Mouse (Mus musculus) limb, embryonic 14.5 days (tissue): ENCODE data around the gene Hoxa13. TPM values are rescaled to one million over a fixed set of nuclear protein-coding genes. Genes with fewer than 3 reads are reported as not detected.

Experiments
- ATAC-seq: fragments of 200-750 bp; cut with Nextera tagmentation; 2 replicates; pipeline ENCODE4 v1.8.0; 2017; ENCODE audit warnings: low read depth, moderate number of reproducible peaks, moderate TSS enrichment; ENCODE audit not compliant: low FRiP score
- DNase-seq: peaks from one replicate; pipeline ENCODE4 v3.0.0-alpha.2; 2015; ENCODE audit warnings: low spot score
- H3K27ac ChIP-seq: fragments of 300-500 bp; sonication (generic); replicated peaks from 2 replicates; pipeline ENCODE4 v1.5.1; 2014; ENCODE audit warnings: low read depth, mild to moderate bottlenecking, low read length, moderate library complexity, mixed read lengths
- H3K27me3 ChIP-seq: fragments of 300-500 bp; sonication (generic); 2 replicates; pipeline ENCODE4 v1.6.1; 2014; ENCODE audit warnings: low read length, mixed read lengths; ENCODE audit not compliant: control insufficient read depth, insufficient read depth
- H3K36me3 ChIP-seq: fragments of 300-500 bp; sonication (generic); 2 replicates; pipeline ENCODE4 v1.6.1; 2014; ENCODE audit warnings: mild to moderate bottlenecking, low read length, moderate library complexity, mixed read lengths; ENCODE audit not compliant: control insufficient read depth, insufficient read depth
- H3K4me1 ChIP-seq: fragments of 300-500 bp; sonication (generic); 2 replicates; pipeline ENCODE4 v1.6.1; 2014; ENCODE audit warnings: antibody characterized with exemption, low read length, mixed read lengths; ENCODE audit not compliant: control insufficient read depth, insufficient read depth
- H3K4me2 ChIP-seq: fragments of 300-500 bp; sonication (generic); replicated peaks from 2 replicates; pipeline ENCODE4 v1.6.1; 2014; ENCODE audit warnings: low read depth, mild to moderate bottlenecking, low read length, moderate library complexity; ENCODE audit not compliant: severe bottlenecking
- H3K4me3 ChIP-seq: fragments of 300-500 bp; sonication (generic); replicated peaks from 2 replicates; pipeline ENCODE4 v1.5.1; 2014; ENCODE audit warnings: low read length
- H3K9ac ChIP-seq: fragments of 300-500 bp; sonication (generic); 2 replicates; pipeline ENCODE4 v1.6.1; 2014; ENCODE audit warnings: mild to moderate bottlenecking, low read depth, low read length, moderate library complexity; ENCODE audit not compliant: severe bottlenecking
- H3K9me3 ChIP-seq: fragments of 300-500 bp; sonication (generic); 2 replicates; pipeline ENCODE4 v1.6.1; 2016; ENCODE audit warnings: low read length; ENCODE audit not compliant: control insufficient read depth
- POLR2A ChIP-seq: fragments of 200-500 bp; IDR thresholded peaks from 2 replicates; pipeline ENCODE4 v1.8.0; 2012; ENCODE audit warnings: inconsistent platforms, mild to moderate bottlenecking, moderate library complexity, borderline replicate concordance; ENCODE audit not compliant: insufficient read depth, insufficient read length; ENCODE audit errors: extremely low read depth
- WGBS: fragments of 180-500 bp; shearing (Covaris S2); extraction: QIAGEN DNeasy Blood & Tissue Kit; methylation state at CpG from one replicate; pipeline ENCODE4 v1.1.7; 2014; 5-methylcytosine and 5-hydroxymethylcytosine counted together
- polyA plus RNA-seq, 2 experiments: library from polyadenylated mRNA; depleted of rRNA in 1 of 2; stranded (reverse) in 1 of 2; unstranded in 1 of 2; fragments of >200 nt; fragmentation: Nextera tagmentation in 1 of 2; extraction: Ambion mirVana in 1 of 2; gene quantifications; 2 replicates each; pipeline versions ENCODE4 v1.2.1 to v1.2.3; 2012 to 2014

Gene Hoxa13
- polyA plus RNA-seq, 2 experiments = 16.0 to 26.0 TPM

GRCm38 (mm10) chr6:52234428-52235140 lies 26.1 kb downstream of the Hoxa13 start:
- peak; percentile 72 for ATAC-seq
- no peaks in the 10 kb centered on the region for H3K9me3 ChIP-seq
- H3K36me3 ChIP-seq = peaks cover 48% of the 10 kb centered on the region
- peak; percentile 95 for DNase-seq
- 2% methylated on average over 41 of the region's 68 CpGs for WGBS
- no peaks in the 10 kb centered on the region for H3K27me3 ChIP-seq
- peak overlapping the region; percentile 99 for H3K27ac ChIP-seq
- peaks cover 18% of the 10 kb centered on the region for H3K4me1 ChIP-seq
- H3K4me3 ChIP-seq = peak overlapping the region; percentile 90
- H3K9ac ChIP-seq = peak overlapping the region; percentile 100
- H3K4me2 ChIP-seq = peak overlapping the region; percentile 96
- TF ChIP-seq POLR2A = no peak

- WGBS = under 1% methylated on average over 50 of the region's 70 CpGs
- Histone ChIP-seq H3K27ac (peak overlapping the region; percentile 99), H3K4me3 (peak overlapping the region; percentile 90), H3K27me3 (no peaks in the 10 kb centered on the region), H3K4me1 (peaks cover 18% of the 10 kb centered on the region), H3K9ac (peak overlapping the region; percentile 100), H3K36me3 (peaks cover 56% of the 10 kb centered on the region), H3K4me2 (peak overlapping the region; percentile 96), H3K9me3 (no peaks in the 10 kb centered on the region)
- peak; percentile 25; the same call in 1 of the 2 replicates for ATAC-seq
- TF ChIP-seq POLR2A = no peak
- no peak for DNase-seq
Measured at GRCm38 (mm10) chr6:52233546-52234427, 26.9 kb downstream of the Hoxa13 start.

- DNase-seq (peak; percentile 82), ATAC-seq (no peak)
- Histone ChIP-seq H3K9ac (peak overlapping the region; percentile 100), H3K27me3 (no peaks in the 10 kb centered on the region), H3K4me1 (peaks cover 21% of the 10 kb centered on the region), H3K27ac (peak overlapping the region; percentile 99), H3K9me3 (no peaks in the 10 kb centered on the region), H3K4me2 (peak overlapping the region; percentile 96), H3K4me3 (peak overlapping the region; percentile 90), H3K36me3 (peaks cover 60% of the 10 kb centered on the region)
- no peak for TF ChIP-seq POLR2A
- under 1% methylated on average over 23 of the region's 23 CpGs for WGBS
Measured at GRCm38 (mm10) chr6:52232984-52233545, 27.6 kb downstream of the Hoxa13 start.

- peak overlapping the region; percentile 96 for H3K4me2 ChIP-seq
- no peak for ATAC-seq
- peak overlapping the region; percentile 90 for H3K4me3 ChIP-seq
Measured at GRCm38 (mm10) chr6:52232568-52232965, 28.1 kb downstream of the Hoxa13 start.

GRCm38 (mm10) chr6:52231885-52232567 lies 28.7 kb downstream of the Hoxa13 start:
- ATAC-seq (no peak), DNase-seq (peak; percentile 29)
- Histone ChIP-seq H3K27ac (peak overlapping the region; percentile 99), H3K36me3 (peaks cover 60% of the 10 kb centered on the region), H3K4me3 (peak overlapping the region; percentile 90), H3K9ac (peak overlapping the region; percentile 100), H3K9me3 (no peaks in the 10 kb centered on the region), H3K4me1 (peaks cover 28% of the 10 kb centered on the region), H3K27me3 (no peaks in the 10 kb centered on the region), H3K4me2 (peak overlapping the region; percentile 96)
- no peak for TF ChIP-seq POLR2A
- WGBS = under 1% methylated on average over 18 of the region's 18 CpGs

More at GRCm38 (mm10) chr6:52232568-52232965, 28.1 kb downstream of the Hoxa13 start:
- H3K9me3 ChIP-seq = no peaks in the 10 kb centered on the region
- H3K27ac ChIP-seq = peak overlapping the region; percentile 99
- peak overlapping the region; percentile 100 for H3K9ac ChIP-seq
- under 1% methylated on average over 18 of the region's 18 CpGs for WGBS
- peaks cover 23% of the 10 kb centered on the region for H3K4me1 ChIP-seq
- peak; percentile 45 for DNase-seq
- peaks cover 60% of the 10 kb centered on the region for H3K36me3 ChIP-seq
- TF ChIP-seq POLR2A = no peak
- no peaks in the 10 kb centered on the region for H3K27me3 ChIP-seq
